Mouse (Mus musculus) hindbrain, embryonic 14.5 days (tissue): ENCODE measurements at regions not wholly inside any gene's neighbourhood (a gene's known extent, or its start where the extent isn't known, plus 50 kb on each side); places are given as distances from the start of the nearest gene placed in this dataset.

Source experiments
- ATAC-seq: fragments of 200-750 bp; cut with Nextera tagmentation; 2 replicates; pipeline ENCODE4 v1.8.0; 2017; ENCODE audit warnings: moderate number of reproducible peaks, mild to moderate bottlenecking, moderate TSS enrichment, moderate library complexity; ENCODE audit not compliant: low FRiP score
- DNase-seq: peaks from one replicate; pipeline ENCODE4 v3.0.0-alpha.2; 2015; ENCODE audit warnings: low spot score
- H3K27ac ChIP-seq: fragments of 300-500 bp; sonication (generic); 2 replicates; pipeline ENCODE4 v1.5.1; 2014; ENCODE audit warnings: mild to moderate bottlenecking, moderate library complexity
- H3K27me3 ChIP-seq: fragments of 300-500 bp; sonication (generic); 2 replicates; pipeline ENCODE4 v1.6.1; 2014; ENCODE audit warnings: mild to moderate bottlenecking, low read length, mixed read lengths; ENCODE audit not compliant: control insufficient read depth, insufficient read depth
- H3K36me3 ChIP-seq: fragments of 300-500 bp; sonication (generic); replicated peaks from 2 replicates; pipeline ENCODE4 v1.6.1; 2014; ENCODE audit not compliant: control insufficient read depth, insufficient read depth
- H3K4me1 ChIP-seq: fragments of 300-500 bp; sonication (generic); replicated peaks from 2 replicates; pipeline ENCODE4 v1.6.1; 2014; ENCODE audit warnings: antibody characterized with exemption, low read length, mixed read lengths; ENCODE audit not compliant: control insufficient read depth, insufficient read depth
- H3K4me2 ChIP-seq: fragments of 300-500 bp; sonication (generic); replicated peaks from 2 replicates; pipeline ENCODE4 v1.6.1; 2014; ENCODE audit warnings: mild to moderate bottlenecking, moderate library complexity
- H3K4me3 ChIP-seq: fragments of 300-500 bp; sonication (generic); replicated peaks from 2 replicates; pipeline ENCODE4 v1.5.1; 2014; ENCODE audit warnings: mild to moderate bottlenecking, low read length
- H3K9ac ChIP-seq: fragments of 300-500 bp; sonication (generic); 2 replicates; pipeline ENCODE4 v1.6.1; 2014
- H3K9me3 ChIP-seq: fragments of 300-500 bp; sonication (generic); 2 replicates; pipeline ENCODE4 v1.6.1; 2016; ENCODE audit warnings: low read length; ENCODE audit not compliant: control insufficient read depth
- WGBS: fragments of 180-500 bp; shearing (Covaris S2); extraction: QIAGEN DNeasy Blood & Tissue Kit; methylation state at CpG from one replicate; pipeline ENCODE4 v1.1.7; 2014; 5-methylcytosine and 5-hydroxymethylcytosine counted together

GRCm38 (mm10) chr3:149826757-149827156 lies 836.4 kb upstream of the Adgrl2 start:
- H3K27me3 ChIP-seq, result no peaks in the 10 kb centered on the region
- WGBS, result 70% methylated on average over 9 of the region's 9 CpGs
- ATAC-seq (no peak), DNase-seq (no peak)
- H3K27ac ChIP-seq, result no peak overlapping the region
- H3K4me1 ChIP-seq, result no peaks in the 10 kb centered on the region
- H3K4me3 ChIP-seq, result no peak overlapping the region
- no peaks in the 10 kb centered on the region for H3K9me3 ChIP-seq
- H3K9ac ChIP-seq, result no peak overlapping the region
- no peak overlapping the region for H3K4me2 ChIP-seq
- H3K36me3 ChIP-seq, result no peaks in the 10 kb centered on the region

GRCm38 (mm10) chr3:149820670-149821069 lies 830.3 kb upstream of the Adgrl2 start:
- DNase-seq (no peak), ATAC-seq (no peak)
- no peaks in the 10 kb centered on the region for H3K4me1 ChIP-seq
- 81% methylated on average over 3 of the region's 3 CpGs for WGBS
- no peak overlapping the region for H3K4me2 ChIP-seq
- no peaks in the 10 kb centered on the region for H3K27me3 ChIP-seq
- no peaks in the 10 kb centered on the region for H3K36me3 ChIP-seq
- H3K9ac ChIP-seq, result no peak overlapping the region
- H3K27ac ChIP-seq, result no peak overlapping the region
- H3K9me3 ChIP-seq, result no peaks in the 10 kb centered on the region
- no peak overlapping the region for H3K4me3 ChIP-seq

DNA sequence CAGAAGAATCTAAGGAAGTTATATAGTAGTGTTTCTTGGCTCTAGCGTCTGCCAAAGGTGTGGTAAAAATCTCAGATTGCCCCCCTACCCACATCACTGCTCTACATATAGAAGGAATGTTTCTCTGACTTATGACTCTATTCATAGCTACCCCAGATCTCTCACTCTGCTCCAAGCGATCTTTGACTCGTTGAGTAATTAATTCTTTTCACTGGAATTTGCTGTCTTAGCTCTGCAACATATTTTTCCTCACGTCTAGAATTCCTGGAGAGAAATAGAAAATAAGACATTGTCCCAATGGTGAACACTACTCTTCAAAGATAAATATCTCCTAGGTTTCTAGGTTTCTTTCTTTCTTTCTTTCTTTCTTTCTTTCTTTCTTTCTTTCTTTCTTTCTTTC lies 829.5 kb upstream of the Adgrl2 start:
- H3K27ac ChIP-seq, result no peak overlapping the region
- DNase-seq, result no peak
- H3K9me3 ChIP-seq, result no peaks in the 10 kb centered on the region
- WGBS, result 76% methylated on average over 4 of the region's 4 CpGs
- H3K27me3 ChIP-seq, result no peaks in the 10 kb centered on the region
- ATAC-seq, result no peak
- no peak overlapping the region for H3K9ac ChIP-seq
- H3K4me2 ChIP-seq, result no peak overlapping the region
- H3K4me3 ChIP-seq, result no peak overlapping the region
- no peaks in the 10 kb centered on the region for H3K36me3 ChIP-seq
- no peaks in the 10 kb centered on the region for H3K4me1 ChIP-seq

DNA sequence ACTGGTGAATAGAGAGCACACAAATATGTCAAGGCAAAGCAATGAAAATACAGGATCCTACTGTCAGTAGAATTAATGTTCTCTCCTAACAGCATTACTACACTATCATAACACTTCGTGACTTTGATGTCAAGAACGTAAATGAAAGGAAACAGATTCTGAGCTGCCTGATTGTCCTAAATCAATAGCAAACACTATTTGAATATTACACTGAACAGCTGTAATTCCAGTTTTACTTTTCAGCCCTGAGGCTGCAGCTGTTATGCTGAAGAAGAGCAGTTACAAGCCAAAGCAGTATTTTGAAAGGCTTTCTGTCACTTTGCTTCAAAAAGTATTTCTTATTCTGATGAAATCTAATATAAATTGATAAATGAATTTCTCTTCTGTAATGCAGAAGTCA lies 828.7 kb upstream of the Adgrl2 start:
- no peaks in the 10 kb centered on the region for H3K4me1 ChIP-seq
- no peaks in the 10 kb centered on the region for H3K27me3 ChIP-seq
- no peak overlapping the region for H3K9ac ChIP-seq
- no peaks in the 10 kb centered on the region for H3K36me3 ChIP-seq
- DNase-seq (no peak), ATAC-seq (no peak)
- WGBS, result 81% methylated on average over 2 of the region's 2 CpGs
- no peaks in the 10 kb centered on the region for H3K9me3 ChIP-seq
- H3K4me2 ChIP-seq, result no peak overlapping the region
- no peak overlapping the region for H3K4me3 ChIP-seq
- no peak overlapping the region for H3K27ac ChIP-seq

DNA sequence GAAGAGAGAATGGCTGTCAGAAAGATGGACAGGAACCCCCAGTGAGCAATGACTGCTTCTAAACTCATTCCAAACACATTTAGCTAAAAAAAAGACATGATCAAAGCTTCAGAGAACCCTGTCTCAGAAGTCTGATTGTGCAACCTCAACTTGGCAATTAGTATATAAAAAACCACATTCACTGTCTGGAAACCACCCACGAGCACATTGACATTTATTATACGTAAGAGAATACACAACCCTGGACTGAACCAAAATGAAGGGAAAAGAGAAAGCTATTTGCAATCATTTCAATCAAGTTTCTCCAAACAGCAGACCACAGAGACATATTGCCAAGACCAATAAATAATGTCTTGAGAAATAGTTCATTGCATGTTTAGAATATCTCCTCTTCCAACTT lies 820.7 kb upstream of the Adgrl2 start:
- Histone ChIP-seq H3K4me1 (no peaks in the 10 kb centered on the region), H3K4me2 (no peak overlapping the region), H3K27me3 (no peaks in the 10 kb centered on the region), H3K36me3 (no peaks in the 10 kb centered on the region), H3K27ac (no peak overlapping the region), H3K9ac (no peak overlapping the region), H3K9me3 (no peaks in the 10 kb centered on the region), H3K4me3 (no peak overlapping the region)
- ATAC-seq (no peak), DNase-seq (no peak)
- 26% methylated on average over 2 of the region's 2 CpGs for WGBS

- Histone ChIP-seq H3K4me2 (no peak overlapping the region), H3K4me3 (no peak overlapping the region), H3K36me3 (no peaks in the 10 kb centered on the region), H3K9ac (no peak overlapping the region), H3K4me1 (no peaks in the 10 kb centered on the region), H3K27ac (no peak overlapping the region), H3K27me3 (no peaks in the 10 kb centered on the region), H3K9me3 (no peaks in the 10 kb centered on the region)
- no peak for DNase-seq
- 61% methylated on average over 6 of the region's 6 CpGs for WGBS
- ATAC-seq, result no peak
Measured at GRCm38 (mm10) chr3:149805345-149805744, 815.0 kb upstream of the Adgrl2 start.

- DNase-seq (no peak), ATAC-seq (no peak)
- Histone ChIP-seq H3K9ac (no peak overlapping the region), H3K4me3 (no peak overlapping the region), H3K4me1 (no peaks in the 10 kb centered on the region), H3K9me3 (no peaks in the 10 kb centered on the region), H3K27ac (no peak overlapping the region), H3K36me3 (no peaks in the 10 kb centered on the region), H3K4me2 (no peak overlapping the region), H3K27me3 (no peaks in the 10 kb centered on the region)
- 90% methylated on average over 2 of the region's 2 CpGs for WGBS
Measured at GRCm38 (mm10) chr3:149796123-149796522, 805.8 kb upstream of the Adgrl2 start.

- H3K4me3 ChIP-seq, result no peak overlapping the region
- no peaks in the 10 kb centered on the region for H3K36me3 ChIP-seq
- no peak overlapping the region for H3K27ac ChIP-seq
- H3K9me3 ChIP-seq, result no peaks in the 10 kb centered on the region
- ATAC-seq (no peak), DNase-seq (no peak)
- H3K9ac ChIP-seq, result no peak overlapping the region
- no peak overlapping the region for H3K4me2 ChIP-seq
- 85% methylated on average over 2 of the region's 2 CpGs for WGBS
- H3K27me3 ChIP-seq, result no peaks in the 10 kb centered on the region
- no peaks in the 10 kb centered on the region for H3K4me1 ChIP-seq
Measured at GRCm38 (mm10) chr3:149791593-149791992, 801.2 kb upstream of the Adgrl2 start.

GRCm38 (mm10) chr3:149786096-149786495 lies 795.7 kb upstream of the Adgrl2 start:
- H3K4me1 ChIP-seq, result no peaks in the 10 kb centered on the region
- no peak overlapping the region for H3K9ac ChIP-seq
- H3K27ac ChIP-seq, result no peak overlapping the region
- no peaks in the 10 kb centered on the region for H3K36me3 ChIP-seq
- H3K4me2 ChIP-seq, result no peak overlapping the region
- no peak for DNase-seq
- H3K9me3 ChIP-seq, result no peaks in the 10 kb centered on the region
- ATAC-seq, result no peak
- no peaks in the 10 kb centered on the region; the same call in 1 of the 2 replicates for H3K27me3 ChIP-seq
- H3K4me3 ChIP-seq, result no peak overlapping the region
- 87% methylated on average over 2 of the region's 2 CpGs for WGBS

DNA sequence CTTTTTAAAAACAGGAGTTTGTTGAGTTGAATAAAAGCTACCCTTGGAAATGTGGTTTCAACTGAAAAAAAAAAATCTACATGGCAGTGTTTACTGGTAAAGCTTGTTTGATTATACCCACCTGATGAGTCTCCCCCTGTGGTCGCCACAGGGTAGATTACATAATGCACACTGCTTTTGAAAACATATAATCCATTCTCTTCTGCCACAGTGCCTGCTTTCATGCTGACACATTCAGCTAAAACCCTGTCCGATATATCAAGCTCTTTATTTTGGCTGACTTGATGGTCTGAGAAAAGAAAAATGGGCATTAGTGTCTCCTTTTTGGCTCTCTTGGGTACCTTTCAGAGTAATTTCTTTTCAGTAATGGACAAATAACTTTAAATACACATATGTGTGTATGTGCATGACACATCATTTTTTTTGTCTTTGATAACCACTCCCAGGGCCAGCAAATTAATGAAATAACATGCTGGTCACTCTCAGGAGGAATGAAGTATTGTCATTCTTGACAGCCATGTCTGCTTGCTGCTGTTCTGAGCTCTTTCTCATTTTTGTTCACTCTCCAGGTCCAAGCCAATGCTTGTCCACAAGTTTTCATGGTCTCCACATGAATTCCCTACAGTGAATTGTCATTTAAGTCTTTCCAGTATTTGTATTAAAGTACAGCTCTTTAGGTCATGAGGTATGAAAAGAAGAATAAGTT lies 793.7 kb upstream of the Adgrl2 start:
- no peaks in the 10 kb centered on the region for H3K4me1 ChIP-seq
- no peak overlapping the region for H3K9ac ChIP-seq
- ATAC-seq, result no peak
- no peak for DNase-seq
- no peak overlapping the region for H3K4me3 ChIP-seq
- H3K9me3 ChIP-seq, result no peaks in the 10 kb centered on the region
- no peaks in the 10 kb centered on the region for H3K36me3 ChIP-seq
- 30% methylated on average over 2 of the region's 2 CpGs for WGBS
- H3K4me2 ChIP-seq, result no peak overlapping the region
- H3K27ac ChIP-seq, result no peak overlapping the region
- H3K27me3 ChIP-seq, result no peaks in the 10 kb centered on the region; the same call in 1 of the 2 replicates
